Mouse (Mus musculus) heart, embryonic 15.5 days (tissue): ENCODE measurements around the gene Mtfr2. TPM values are rescaled to one million over a fixed set of nuclear protein-coding genes. Genes with fewer than 3 reads are reported as not detected.

Experiments used
- ATAC-seq: fragments of 200-750 bp; cut with Nextera tagmentation; replicated peaks from 2 replicates; pipeline ENCODE4 v1.8.0; 2017; ENCODE audit warnings: low read depth, moderate TSS enrichment; ENCODE audit not compliant: insufficient number of reproducible peaks, insufficient read depth, low FRiP score
- H3K27ac ChIP-seq: fragments of 300-500 bp; sonication (generic); 2 replicates; pipeline ENCODE4 v1.5.1; 2015; ENCODE audit warnings: mild to moderate bottlenecking, inconsistent platforms
- H3K27me3 ChIP-seq: fragments of 300-500 bp; sonication (generic); 2 replicates; pipeline ENCODE4 v1.6.1; 2015; ENCODE audit warnings: inconsistent platforms
- H3K36me3 ChIP-seq: fragments of 300-500 bp; sonication (generic); 2 replicates; pipeline ENCODE4 v1.6.1; 2015; ENCODE audit warnings: mild to moderate bottlenecking, inconsistent platforms
- H3K4me1 ChIP-seq: fragments of 300-500 bp; sonication (generic); replicated peaks from 2 replicates; pipeline ENCODE4 v1.6.1; 2015; ENCODE audit warnings: inconsistent platforms
- H3K4me2 ChIP-seq: fragments of 300-500 bp; sonication (generic); 2 replicates; pipeline ENCODE4 v1.6.1; 2015; ENCODE audit warnings: inconsistent platforms, mild to moderate bottlenecking, moderate library complexity
- H3K4me3 ChIP-seq: fragments of 300-500 bp; sonication (generic); 2 replicates; pipeline ENCODE4 v1.5.1; 2015; ENCODE audit warnings: mild to moderate bottlenecking, inconsistent platforms
- H3K9ac ChIP-seq: fragments of 300-500 bp; sonication (generic); 2 replicates; pipeline ENCODE4 v1.6.1; 2015; ENCODE audit warnings: mild to moderate bottlenecking, inconsistent platforms
- H3K9me3 ChIP-seq: fragments of 300-500 bp; sonication (generic); replicated peaks from 2 replicates; pipeline ENCODE4 v1.6.1; 2016; ENCODE audit warnings: inconsistent platforms
- WGBS: fragments of 180-500 bp; shearing (Covaris S2); methylation state at CpG from one replicate; pipeline ENCODE4 v1.1.7; 2015; ENCODE audit warnings: mixed read lengths; 5-methylcytosine and 5-hydroxymethylcytosine counted together
- polyA plus RNA-seq: library from polyadenylated mRNA; unstranded; fragments of >200 nt; fragmentation: Nextera tagmentation; extraction: Ambion mirVana; gene quantifications from 2 replicates; pipeline ENCODE4 v1.2.1, GENCODE M21; 2015

Mtfr2 gene
- 1.9 and 2.1 TPM in 2 replicates for polyA plus RNA-seq

GRCm38 (mm10) chr10:20347285-20348214 is at the start of gene Mtfr2:
Gene Mtfr2 (plus strand): TSS chr10:20347770.
- H3K27me3 ChIP-seq = no peaks in the 10 kb centered on the region
- H3K4me3 ChIP-seq = peak within 1 kb of the TSS; percentile 58
- H3K27ac ChIP-seq = peak within 1 kb of the TSS; percentile 48
- peaks cover 29% of the 10 kb centered on the region for H3K36me3 ChIP-seq
- H3K9me3 ChIP-seq = no peaks in the 10 kb centered on the region
- peak within 1 kb of the TSS; percentile 48 for H3K9ac ChIP-seq
- peak within 1 kb of the TSS; percentile 70 for H3K4me2 ChIP-seq
- WGBS = 1% methylated on average over 58 of the region's 58 CpGs
- H3K4me1 ChIP-seq = peaks cover 9% of the 10 kb centered on the region; the same call in 1 of the 2 replicates
- peak; percentile 92 for ATAC-seq

GRCm38 (mm10) chr10:20298152-20298920 is 49.2 kb upstream of the Mtfr2 start:
- Histone ChIP-seq H3K4me2 (peak overlapping the region; percentile 32; the same call in 1 of the 2 replicates), H3K27me3 (no peaks in the 10 kb centered on the region), H3K36me3 (no peaks in the 10 kb centered on the region), H3K4me1 (peaks cover 9% of the 10 kb centered on the region), H3K9me3 (no peaks in the 10 kb centered on the region), H3K9ac (no peak overlapping the region), H3K4me3 (no peak overlapping the region), H3K27ac (peak overlapping the region; percentile 92)
- ATAC-seq = no peak; the same call in 1 of the 2 replicates
- 42% methylated on average over 3 of the region's 3 CpGs for WGBS

DNA sequence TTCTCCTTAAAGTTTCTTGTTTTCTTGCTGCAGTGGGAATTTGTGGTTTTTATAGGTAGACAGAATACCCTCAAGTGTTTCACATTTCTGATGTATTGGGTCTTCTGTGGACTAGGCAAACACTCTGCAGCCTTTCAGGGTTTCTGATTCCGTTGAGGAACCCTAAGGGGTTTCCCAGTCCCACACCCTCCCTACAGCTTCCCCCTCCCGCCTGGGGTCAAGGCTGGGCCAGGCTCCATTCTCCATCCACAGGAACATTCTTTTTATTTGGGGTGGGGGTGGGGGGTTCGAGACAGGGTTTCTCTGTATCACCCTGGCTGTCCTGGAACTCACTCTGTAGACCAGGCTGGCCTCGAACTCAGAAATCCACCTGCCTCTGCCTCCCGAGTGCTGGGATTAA is 48.5 kb upstream of the Mtfr2 start:
- Histone ChIP-seq H3K27ac (peak overlapping the region; percentile 92; the same call in 1 of the 2 replicates), H3K4me1 (peaks cover 9% of the 10 kb centered on the region), H3K36me3 (no peaks in the 10 kb centered on the region), H3K4me2 (no peak overlapping the region), H3K4me3 (no peak overlapping the region), H3K9me3 (no peaks in the 10 kb centered on the region), H3K9ac (no peak overlapping the region), H3K27me3 (no peaks in the 10 kb centered on the region)
- WGBS = 79% methylated on average over 5 of the region's 5 CpGs
- ATAC-seq = no peak

DNA sequence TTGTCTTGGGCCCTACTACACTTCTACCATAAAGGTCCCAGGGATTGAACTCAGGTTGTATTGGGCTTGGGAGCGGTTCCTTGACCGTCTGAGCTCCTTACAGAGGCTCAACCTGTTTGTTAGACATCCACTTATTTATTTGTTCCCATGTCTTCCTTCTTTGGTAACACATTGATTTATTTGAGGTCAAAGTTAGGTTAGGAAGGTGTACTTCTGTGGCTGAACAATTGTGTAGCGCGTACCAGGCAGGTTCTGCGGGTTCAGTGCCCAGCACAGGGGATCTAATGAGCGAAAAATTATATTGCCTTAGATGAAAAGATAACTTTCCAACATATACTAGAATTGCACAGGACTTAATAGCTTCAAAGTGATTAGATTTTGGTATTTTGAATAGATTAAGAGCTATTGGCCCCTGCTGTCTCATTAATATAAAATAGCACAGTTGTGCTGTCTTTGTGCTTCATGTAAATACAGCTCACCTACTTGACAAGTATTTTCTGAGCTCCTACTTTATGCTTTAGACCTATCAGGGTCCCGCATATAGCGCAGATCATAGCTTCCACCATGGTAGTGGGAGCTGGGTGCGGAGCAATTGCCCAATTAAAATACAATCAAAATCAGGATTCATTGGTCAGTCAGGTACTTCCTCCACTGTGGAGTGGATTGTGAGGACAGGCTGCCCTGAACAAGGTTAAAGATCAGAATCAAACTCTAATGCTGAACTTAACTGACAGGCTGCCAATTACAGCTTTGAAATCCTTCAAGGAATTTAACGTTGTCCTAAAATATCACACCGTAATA is 36.4 kb upstream of the Mtfr2 start:
- H3K27me3 ChIP-seq = no peaks in the 10 kb centered on the region
- H3K27ac ChIP-seq = peak overlapping the region; percentile 100
- peak overlapping the region; percentile 75 for H3K9ac ChIP-seq
- H3K9me3 ChIP-seq = no peaks in the 10 kb centered on the region
- 48% methylated on average over 11 of the region's 11 CpGs for WGBS
- no peaks in the 10 kb centered on the region for H3K36me3 ChIP-seq
- H3K4me2 ChIP-seq = peak overlapping the region; percentile 71
- H3K4me1 ChIP-seq = peaks cover 16% of the 10 kb centered on the region
- peak overlapping the region; percentile 90 for H3K4me3 ChIP-seq
- ATAC-seq = no peak

- ATAC-seq = peak; percentile 98
- WGBS = under 1% methylated on average over 84 of the region's 84 CpGs
These were observed 35.4 kb upstream of the Mtfr2 start, which contains the start of gene Bclaf1 for GRCm38 (mm10) chr10:20311918-20312735. Gene Bclaf1 (plus strand): TSS chr10:20312469.

GRCm38 (mm10) chr10:20312736-20313301 is 34.8 kb upstream of the Mtfr2 start:
- Histone ChIP-seq H3K4me2 (peak overlapping the region; percentile 57), H3K4me1 (peaks cover 27% of the 10 kb centered on the region), H3K27ac (peak overlapping the region; percentile 100), H3K9ac (peak overlapping the region; percentile 93), H3K27me3 (no peaks in the 10 kb centered on the region), H3K4me3 (peak overlapping the region; percentile 90), H3K9me3 (no peaks in the 10 kb centered on the region), H3K36me3 (no peaks in the 10 kb centered on the region)
- WGBS = under 1% methylated on average over 46 of the region's 54 CpGs
- ATAC-seq = peak; percentile 78

More at GRCm38 (mm10) chr10:20311918-20312735, 35.4 kb upstream of the Mtfr2 start, which contains the start of gene Bclaf1:
- no peaks in the 10 kb centered on the region for H3K9me3 ChIP-seq
- peak within 1 kb of the TSS; percentile 100 for H3K27ac ChIP-seq
- no peaks in the 10 kb centered on the region for H3K27me3 ChIP-seq
- H3K9ac ChIP-seq = peak within 1 kb of the TSS; percentile 93
- peak within 1 kb of the TSS; percentile 90 for H3K4me3 ChIP-seq
- H3K4me2 ChIP-seq = peak within 1 kb of the TSS; percentile 71
- no peaks in the 10 kb centered on the region for H3K36me3 ChIP-seq
- peaks cover 21% of the 10 kb centered on the region for H3K4me1 ChIP-seq

- Histone ChIP-seq H3K27ac (peak overlapping the region; percentile 100), H3K4me1 (peaks cover 27% of the 10 kb centered on the region), H3K4me3 (peak overlapping the region; percentile 90), H3K9ac (peak overlapping the region; percentile 93; the same call in 1 of the 2 replicates), H3K36me3 (peaks cover 5% of the 10 kb centered on the region), H3K9me3 (no peaks in the 10 kb centered on the region), H3K27me3 (no peaks in the 10 kb centered on the region), H3K4me2 (peak overlapping the region; percentile 57)
- ATAC-seq = no peak
- WGBS = 35% methylated on average over 13 of the region's 13 CpGs
These were observed 34.1 kb upstream of the Mtfr2 start for GRCm38 (mm10) chr10:20313447-20313846.

DNA sequence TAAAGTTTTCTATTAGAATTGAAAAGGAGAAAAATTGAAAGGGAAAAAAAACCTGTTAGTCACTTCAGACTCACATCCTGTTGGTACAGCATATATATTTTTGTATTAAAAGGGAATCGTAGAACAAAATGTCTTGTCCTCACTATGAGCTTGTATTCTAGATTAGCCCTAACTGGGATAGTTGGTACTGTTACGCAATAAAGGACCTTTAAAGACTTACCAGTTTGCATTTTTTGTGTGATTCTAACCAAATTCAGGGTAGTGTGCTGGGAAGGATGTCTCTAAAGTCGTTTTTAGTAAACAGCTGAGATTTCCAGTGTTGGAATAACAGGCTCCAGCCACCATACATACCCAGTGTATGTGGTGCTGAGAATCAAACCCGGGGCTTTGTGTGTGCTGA is 33.6 kb upstream of the Mtfr2 start:
- Histone ChIP-seq H3K36me3 (peaks cover 9% of the 10 kb centered on the region), H3K27ac (no peak overlapping the region), H3K4me3 (peak overlapping the region; percentile 9; the same call in 1 of the 2 replicates), H3K27me3 (no peaks in the 10 kb centered on the region), H3K4me1 (peaks cover 27% of the 10 kb centered on the region), H3K4me2 (peak overlapping the region; percentile 57), H3K9me3 (no peaks in the 10 kb centered on the region), H3K9ac (no peak overlapping the region)
- 81% methylated on average over 4 of the region's 4 CpGs for WGBS
- no peak for ATAC-seq

- Histone ChIP-seq H3K9me3 (no peaks in the 10 kb centered on the region), H3K36me3 (peaks cover 15% of the 10 kb centered on the region), H3K9ac (no peak overlapping the region), H3K4me2 (no peak overlapping the region), H3K4me1 (peaks cover 27% of the 10 kb centered on the region), H3K27ac (no peak overlapping the region), H3K27me3 (no peaks in the 10 kb centered on the region), H3K4me3 (no peak overlapping the region)
- ATAC-seq = no peak
- 51% methylated on average over 2 of the region's 2 CpGs for WGBS
These were observed 32.8 kb upstream of the Mtfr2 start for GRCm38 (mm10) chr10:20314797-20315196.

- 45% methylated on average over 5 of the region's 5 CpGs for WGBS
- Histone ChIP-seq H3K27ac (no peak overlapping the region), H3K9me3 (no peaks in the 10 kb centered on the region), H3K36me3 (peaks cover 21% of the 10 kb centered on the region), H3K4me2 (no peak overlapping the region), H3K9ac (no peak overlapping the region), H3K4me1 (peaks cover 20% of the 10 kb centered on the region), H3K27me3 (no peaks in the 10 kb centered on the region), H3K4me3 (no peak overlapping the region)
- no peak for ATAC-seq
These were observed 30.1 kb upstream of the Mtfr2 start for GRCm38 (mm10) chr10:20317466-20317865.
